Mouse (Mus musculus): Measurements from ENCODE around the gene Fam78a.

The Fam78a gene

DNA sequence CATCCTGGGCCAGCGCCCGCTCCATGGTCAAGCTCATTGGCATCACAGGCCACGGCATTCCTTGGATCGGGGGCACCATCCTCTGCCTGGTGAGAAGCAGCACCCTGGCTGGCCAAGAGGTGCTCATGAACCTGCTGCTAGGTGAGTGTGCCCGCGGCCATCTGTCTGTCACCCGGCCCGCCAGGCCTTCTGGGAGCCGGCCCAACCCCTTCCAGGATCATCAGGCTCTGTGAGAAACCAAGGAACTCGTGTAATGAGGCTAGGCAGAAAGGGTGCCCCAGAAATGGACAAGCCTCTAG lies 11.4 kb upstream of the Fam78a start:
- no peak for DNase-seq (ENCODE audit: low spot score in 2 of 2)

DNA sequence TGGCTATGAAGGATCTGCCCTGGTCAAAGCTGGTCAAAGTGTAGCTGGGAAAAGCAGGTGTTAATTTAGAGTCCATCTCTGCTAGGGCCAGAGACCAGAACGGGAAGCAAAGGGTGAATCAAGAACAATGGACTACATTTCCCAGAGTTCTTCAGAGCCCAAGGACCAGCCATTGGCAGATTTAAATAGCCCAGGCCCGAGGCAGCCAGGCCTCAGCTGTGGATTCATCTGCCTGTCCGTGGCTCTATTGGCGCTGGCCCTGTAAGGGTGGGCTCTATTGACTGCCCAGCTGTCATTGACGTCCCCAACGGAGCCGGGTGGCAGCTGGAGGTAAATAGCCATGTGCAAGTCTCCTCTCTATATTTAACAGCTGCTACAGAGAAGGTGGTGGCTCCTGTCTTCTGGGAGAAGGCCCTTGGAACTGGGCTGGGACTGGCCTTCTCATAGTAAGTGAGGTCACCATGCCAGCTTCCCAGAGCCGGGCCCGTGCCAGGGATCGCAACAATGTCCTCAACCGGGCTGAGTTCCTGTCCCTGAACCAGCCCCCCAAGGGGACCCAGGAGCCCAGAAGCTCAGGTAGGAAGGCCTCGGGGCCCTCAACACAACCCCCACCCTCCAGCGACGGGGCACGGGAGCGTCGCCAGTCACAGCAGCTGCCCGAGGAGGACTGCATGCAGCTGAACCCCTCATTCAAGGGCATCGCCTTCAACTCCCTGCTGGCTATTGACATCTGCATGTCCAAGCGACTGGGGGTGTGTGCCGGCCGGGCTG lies 10.9 kb upstream of the Fam78a start, which contains the start of gene Plpp7:
Gene Plpp7, plus strand, starts transcription at position 178 of the 771 bp plus-strand sequence.
- DNase-seq (ENCODE audit: low spot score in 2 of 2) = no peak

DNA sequence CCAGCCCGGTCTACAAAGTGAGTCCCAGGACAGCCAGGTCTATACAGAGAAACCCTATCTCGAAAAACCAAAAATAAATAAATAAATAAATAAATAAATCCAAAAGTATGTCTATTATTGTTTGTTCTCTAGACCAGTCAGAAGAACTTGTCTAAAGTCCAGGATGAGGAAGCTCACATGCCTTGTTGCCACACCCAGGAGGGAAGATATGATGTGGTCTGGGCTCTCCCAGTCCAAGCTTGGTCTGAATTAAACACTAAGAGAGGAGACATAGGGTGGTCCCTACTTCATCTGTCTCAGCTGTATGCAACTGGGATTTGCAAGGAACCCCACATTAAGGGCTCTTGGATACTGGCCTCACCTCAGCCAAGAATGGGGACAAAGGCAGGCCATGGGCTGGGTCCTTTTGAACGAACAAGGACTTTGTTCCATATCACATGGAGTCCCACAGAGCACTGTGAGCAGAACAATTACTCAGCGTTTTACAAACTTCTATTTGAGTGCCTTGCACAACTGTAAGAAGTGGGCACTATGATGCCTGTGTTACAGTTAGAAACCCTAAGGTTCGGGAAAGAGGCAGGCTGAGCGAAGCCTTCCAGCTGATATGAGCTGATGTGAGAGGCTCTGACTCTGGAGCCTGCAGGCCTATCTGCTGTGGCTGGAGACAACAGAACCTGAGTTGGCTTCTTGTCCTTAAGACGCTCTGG lies 9.5 kb upstream of the Fam78a start:
- DNase-seq (ENCODE audit: low spot score in 2 of 2) = no peak

DNA sequence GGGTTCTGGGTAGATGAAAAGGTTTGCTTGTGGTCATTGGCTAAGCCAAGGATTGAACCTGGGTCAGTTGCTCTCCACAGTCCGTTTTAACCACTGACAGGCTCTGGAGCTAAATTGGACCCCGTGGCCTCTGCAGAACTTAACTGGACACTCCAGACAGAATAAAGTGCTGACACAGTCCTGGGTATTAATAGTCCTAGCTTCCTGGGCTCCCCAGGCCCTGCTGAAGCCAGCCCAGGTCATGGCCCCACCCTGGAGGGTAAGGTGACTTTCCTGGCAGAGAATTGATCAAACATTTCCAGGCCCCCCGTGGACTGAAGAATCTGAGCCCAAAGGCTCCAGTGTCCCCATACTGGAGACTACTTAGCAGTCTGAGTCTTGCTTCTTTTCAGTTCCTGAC lies 7.3 kb upstream of the Fam78a start:
- no peak for DNase-seq (ENCODE audit: low spot score in 2 of 2)

DNA sequence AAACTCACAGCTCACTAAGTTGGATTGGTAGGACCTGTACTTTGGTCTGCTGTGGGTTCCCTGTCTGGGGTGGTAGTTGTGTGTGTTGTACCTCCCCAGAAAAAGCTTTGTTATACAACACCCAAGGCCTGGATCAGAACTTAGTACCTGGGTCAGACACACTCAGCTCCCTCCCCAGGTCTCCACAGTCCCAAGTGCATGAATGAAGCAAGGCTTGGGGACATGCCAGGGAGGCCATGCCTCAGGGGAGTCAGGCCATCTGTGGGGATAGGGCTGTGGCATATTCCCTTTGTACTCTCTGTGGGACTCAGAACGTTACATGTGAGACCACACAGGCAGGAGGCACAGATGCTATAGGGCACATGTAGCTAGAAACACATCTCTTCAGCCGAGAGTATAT lies 5.5 kb upstream of the Fam78a start:
- DNase-seq (ENCODE audit: low spot score in 2 of 2) = no peak

DNA sequence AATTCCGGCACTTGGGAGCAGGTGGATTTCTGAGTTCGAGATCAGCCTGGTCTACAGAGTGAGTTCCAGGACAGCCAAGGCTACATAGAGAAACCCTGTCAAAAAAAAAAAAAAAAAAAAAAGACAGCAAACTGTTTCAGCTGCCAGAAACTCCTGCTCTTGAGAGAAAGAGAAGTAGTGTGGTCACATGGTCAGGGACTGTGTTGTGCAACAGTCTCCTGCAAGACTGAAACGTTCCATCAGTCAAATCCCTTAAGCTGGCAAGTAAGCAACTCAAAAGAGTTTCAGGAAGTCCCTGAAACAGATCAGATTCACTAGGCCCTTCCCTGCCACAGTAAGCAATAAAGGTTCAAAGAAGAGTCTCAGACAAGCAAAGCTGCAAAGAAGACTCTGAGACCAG lies 4.9 kb upstream of the Fam78a start:
- DNase-seq (ENCODE audit: low spot score in 2 of 2) = no peak

DNA sequence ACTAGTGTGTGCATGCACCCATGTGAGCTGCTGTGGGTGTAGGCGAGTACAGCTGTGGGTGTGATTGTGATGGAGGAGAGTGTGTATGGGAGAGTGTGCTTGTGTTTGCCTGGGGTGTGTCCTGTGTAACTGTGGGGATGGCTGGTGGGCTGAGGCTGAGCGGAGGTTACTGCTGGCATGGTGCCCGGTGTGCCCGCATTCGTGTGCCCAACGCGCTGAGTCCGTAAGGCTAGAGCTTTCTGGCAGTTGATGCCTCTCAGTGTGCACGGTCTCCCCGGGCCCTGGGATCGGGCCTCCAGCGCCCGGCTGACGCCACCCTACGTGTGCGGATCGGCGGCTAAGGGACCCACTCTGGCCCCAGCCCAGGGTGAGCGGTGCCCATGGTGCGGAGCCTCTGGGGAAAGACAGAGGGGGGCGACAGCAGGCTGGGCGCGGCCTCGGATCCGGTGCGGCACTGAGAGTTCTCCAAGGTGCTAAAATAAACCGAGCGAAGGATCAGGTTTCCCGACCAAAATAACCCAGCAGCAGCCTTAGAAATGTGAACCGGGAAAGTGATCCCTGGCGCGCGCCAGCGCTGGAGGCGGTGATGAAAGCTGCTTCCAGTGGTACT lies 3.8 kb upstream of the Fam78a start:
- no peak for DNase-seq (ENCODE audit: low spot score in 2 of 2)

DNA sequence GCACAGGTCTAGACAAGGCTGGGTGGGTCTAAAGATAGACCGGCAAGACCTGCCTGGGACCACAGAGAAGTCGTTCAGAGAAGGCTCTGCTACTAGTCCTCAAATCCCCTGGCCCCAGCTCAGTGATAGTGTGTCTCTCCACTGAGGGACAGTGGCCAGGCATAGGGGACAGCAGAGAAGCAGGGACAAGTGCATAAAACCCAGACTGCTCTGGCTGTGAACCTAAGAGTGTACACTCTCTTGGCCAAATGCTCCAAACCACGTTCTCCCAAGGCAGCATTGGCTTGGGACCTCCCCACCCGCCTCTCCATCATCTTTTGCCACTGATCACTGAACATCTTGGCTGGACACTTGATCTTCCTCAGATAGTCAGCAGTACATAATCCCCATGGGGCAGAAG lies 2.9 kb upstream of the Fam78a start:
- no peak for DNase-seq (ENCODE audit: low spot score in 2 of 2)

DNA sequence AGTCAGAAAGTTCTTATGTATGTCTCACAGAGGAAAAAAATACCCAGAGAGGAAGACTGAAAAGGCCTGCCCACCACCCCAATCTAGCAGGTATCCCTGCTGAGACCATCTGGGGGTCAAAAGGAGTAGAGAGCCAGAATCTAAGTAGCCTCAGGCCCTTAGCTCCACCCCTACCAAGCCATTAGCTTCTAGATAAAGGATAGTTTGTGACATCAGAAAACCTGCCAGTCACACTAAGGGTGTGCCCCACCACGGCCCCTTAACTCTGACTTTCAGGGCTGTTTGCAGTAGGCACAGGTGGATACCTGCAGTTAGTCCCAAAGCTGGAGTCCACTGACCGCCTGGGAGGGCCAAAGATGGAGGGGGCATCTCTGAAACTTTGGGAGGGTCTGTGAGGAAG lies 574 bp upstream of the Fam78a start:
- DNase-seq (ENCODE audit: low spot score in 2 of 2) = no peak

DNA sequence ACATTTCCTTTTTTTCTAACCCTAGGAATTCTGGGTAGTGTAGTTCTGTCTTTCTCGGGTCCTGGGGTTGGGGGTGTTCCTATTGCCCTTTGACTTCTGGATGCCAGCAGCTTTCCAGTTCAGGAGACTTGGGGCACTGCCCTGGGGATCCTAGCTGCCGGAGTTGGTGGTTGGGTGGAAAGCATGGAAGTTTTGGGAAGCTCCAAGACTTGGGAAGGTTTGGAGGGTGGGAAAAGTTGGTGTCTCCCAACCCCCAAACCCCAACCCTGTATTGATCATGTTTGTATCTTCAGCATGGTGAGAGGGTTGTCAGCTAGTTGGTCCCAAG lies 179 bp upstream of the Fam78a start:
- no peak for DNase-seq (ENCODE audit: low spot score in 2 of 2)

DNA sequence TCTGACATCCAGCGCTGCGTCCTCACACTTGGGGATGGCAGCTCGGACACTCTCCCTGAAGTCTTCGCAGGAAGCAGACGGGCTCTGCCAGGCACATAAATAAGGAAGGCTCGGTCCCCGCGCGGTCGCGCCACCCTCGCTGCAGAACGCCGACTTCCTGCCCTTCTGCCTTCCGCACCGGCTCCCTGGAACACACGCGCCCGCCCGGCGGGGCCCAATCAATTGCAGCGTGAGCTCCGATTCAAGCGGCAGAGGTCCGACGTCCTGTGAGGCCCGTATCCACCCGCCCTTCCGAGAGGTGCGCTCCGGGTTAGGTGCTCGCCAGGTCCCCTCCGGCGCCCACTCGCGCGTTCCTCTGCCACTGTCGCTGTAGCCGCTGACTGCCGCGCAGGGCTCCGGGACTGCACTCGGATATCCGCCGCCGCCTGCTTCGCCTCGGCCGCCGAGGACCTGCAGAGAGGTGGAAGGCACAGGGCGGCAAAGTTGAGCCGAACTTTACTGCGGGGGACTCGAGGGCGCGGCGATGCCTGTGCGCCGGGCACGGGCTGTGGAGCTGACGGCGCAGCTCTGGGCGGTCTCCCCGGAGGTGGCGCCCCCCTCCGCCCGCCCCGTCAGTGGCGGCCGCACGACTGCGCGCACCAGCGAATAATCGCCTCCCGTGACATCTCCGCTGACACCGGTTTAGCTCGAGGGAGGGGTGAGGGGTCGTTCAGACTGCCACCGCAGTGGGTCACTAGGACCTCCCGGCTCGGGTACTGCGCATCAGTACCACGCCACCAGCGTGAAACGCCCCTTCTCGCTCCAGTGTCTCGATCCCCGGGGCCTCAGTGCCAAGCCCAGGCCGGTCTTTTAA lies 1.3 kb downstream of the Fam78a start:
- peak; percentile 44 to 63 for DNase-seq (ENCODE audit: low spot score in 2 of 2)

DNA sequence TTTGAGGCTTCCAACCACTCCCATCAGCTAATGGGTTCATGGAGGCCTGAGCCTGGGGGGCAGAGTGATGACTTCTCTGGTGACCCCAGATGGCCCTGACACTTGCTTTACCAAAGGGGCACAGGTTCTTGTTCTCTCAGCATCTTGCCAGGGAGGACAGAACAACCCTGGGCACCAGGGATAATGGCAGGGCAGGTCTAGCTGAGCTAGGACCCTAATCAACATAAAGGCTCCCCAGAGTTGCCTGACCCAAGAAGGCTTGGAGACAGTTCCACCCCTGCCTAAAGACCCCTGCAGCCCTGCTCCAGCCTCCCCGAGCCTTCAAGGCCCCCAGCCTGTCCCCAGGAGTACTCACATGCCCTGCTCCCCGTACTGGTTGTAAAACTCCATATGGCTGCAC lies 2.4 kb downstream of the Fam78a start:
- no peak for DNase-seq (ENCODE audit: low spot score in 2 of 2)

DNA sequence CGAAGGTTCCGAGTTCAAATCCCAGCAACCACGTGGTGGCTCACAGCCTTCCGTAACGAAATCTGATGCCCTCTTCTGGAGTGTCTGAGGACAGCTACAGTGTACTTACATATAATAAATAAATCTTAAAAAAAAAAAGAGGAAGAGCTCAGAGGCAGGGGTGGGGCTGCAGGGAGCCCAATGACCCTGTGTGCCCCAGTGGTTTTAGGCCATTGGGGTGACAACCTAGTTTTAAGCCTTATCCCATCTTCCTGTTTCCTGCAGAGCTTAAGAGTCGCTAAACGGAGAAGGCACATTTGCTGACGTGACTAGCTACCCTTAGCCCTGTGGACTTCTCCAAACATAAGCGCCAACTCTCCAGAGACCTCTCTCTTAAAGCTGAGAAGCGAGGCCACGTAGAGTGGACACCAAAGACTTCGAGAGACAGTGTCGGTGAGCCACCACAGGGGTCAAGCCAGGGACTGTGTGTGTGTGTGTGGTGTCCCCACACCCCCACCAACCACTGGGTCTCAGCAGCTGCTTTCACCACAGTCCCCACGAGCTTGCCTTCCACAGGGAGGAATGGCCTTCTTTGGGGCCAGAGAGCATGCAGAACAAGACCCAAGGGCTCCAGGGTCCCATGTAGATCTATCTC lies 3.2 kb downstream of the Fam78a start:
- DNase-seq (ENCODE audit: low spot score in 2 of 2) = no peak

DNA sequence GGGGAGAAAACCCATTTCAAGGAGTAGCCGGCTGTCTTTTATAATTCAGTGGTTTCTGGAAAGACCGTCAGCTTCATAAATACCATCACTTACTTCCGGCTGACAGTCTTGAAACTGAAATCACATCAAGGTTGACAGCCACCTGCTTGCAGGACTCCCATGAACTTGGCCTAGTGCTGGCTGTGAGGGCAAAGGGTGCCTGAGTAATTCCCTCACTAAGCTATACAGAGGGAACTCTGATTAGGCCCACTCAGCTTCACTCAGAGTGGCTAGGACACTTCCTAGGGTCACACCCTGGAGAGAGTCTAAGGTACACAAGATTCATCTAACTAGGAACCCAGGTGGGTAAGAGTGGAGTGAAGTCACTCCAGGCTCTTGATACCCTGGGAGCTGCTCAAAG lies 4.0 kb downstream of the Fam78a start:
- no peak for DNase-seq (ENCODE audit: low spot score in 2 of 2)

DNA sequence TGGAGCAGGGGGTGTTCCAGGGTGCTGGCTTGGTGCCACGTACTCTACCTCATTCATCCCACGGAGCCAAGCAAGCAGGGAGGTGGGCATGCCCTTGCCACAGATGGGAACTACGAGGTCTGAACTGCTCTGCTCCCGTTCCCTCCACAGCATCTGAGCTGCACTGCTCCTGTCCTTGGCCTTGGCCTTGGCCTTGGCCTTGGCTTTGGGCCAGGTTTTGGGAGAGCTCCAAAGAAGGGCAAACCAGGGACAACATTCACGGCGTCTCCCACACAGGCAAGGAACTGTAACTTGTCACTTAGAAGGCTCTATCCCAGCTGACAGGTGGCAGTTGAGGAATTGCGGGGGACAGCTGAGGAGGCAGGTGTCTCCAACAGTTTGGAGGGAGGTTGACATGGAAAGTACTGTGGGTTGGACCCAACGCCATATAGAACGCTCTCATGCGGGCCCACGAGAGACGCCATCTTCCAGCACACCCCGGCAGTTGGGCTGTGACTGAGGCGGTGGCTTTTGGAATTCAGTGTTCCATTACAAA lies 5.4 kb downstream of the Fam78a start:
- no peak for DNase-seq (ENCODE audit: low spot score in 2 of 2)

DNA sequence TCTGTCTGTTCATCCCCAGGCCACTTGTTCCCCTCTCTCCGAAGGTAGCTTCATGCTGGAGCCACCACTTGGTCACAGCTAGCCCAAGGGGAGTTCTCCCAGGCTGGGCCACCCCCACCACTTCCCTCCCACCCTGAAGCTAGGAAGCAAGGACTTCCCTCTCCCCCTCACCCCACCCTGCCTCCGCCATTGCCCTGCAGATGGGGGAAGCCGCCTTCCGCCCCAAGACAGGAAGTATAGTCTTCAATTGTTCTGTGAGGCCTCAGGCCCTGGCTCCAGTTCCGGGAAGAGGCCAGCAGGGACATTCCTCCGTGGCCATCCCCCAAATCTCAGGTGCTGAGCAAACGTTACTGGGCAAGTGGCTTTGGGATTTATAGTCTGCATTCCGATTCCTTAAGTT lies 6.1 kb downstream of the Fam78a start:
- peak in 1 of 2 experiments; percentile 44 for DNase-seq (ENCODE audit: low spot score in 2 of 2)

DNA sequence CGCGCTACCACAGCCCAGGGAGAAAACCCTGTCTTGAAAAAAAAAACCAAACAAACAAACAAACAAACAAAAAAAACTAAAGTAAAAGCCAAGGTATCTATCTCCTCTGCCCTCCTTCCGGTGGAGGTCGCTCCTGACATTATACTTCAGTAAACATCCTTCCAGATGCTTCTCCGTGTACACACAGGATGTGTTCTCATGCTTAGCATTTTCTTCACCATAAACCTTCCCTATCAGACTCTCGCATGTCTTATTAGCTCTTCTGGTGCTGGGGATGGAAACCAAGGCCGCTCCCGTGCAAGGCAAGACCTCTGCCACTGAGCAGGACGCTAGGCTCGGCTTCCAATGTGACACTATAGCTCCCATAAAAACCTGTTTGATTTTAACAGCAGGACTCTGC lies 6.9 kb downstream of the Fam78a start:
- no peak for DNase-seq (ENCODE audit: low spot score in 2 of 2)

DNA sequence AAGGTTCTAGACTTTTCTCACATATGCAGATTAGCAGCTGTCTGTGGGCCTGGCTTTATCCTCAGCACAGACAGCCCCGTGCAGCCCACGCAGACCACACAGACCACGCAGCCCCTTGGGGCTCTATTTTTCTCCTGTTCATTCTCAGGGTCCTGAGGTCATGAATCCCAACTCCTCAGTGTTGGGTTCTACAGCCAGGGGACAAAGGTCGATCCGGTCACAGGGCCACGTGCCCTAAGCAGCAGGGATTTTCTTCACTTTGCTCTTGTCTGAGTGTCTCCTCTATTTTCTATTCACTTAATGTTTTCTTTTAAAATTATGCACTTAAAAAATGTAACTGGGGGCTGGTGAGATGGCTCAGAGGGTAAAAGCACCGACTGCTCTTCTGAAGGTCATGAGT lies 9.3 kb downstream of the Fam78a start:
- DNase-seq (ENCODE audit: low spot score in 2 of 2) = no peak

DNA sequence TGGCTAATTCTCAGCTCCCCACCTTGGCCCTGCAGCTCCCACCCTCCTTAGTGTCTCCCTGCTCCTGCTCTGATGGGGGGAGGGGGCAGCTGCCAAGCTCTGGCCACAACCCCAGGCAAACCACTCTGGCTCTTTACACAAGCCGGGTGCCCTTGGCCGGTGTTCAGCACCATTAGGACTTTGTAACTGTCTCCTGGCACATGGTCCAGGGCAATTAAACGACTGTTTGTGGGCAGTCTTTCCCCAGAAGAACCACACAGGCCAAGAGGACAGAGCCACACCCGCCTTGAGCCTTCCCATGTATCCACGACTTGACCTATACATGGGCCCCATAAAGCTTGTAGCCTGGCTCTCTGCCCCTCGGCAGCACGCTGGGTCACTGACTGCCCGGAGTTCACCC lies 10.3 kb downstream of the Fam78a start:
- DNase-seq (ENCODE audit: low spot score in 2 of 2) = no peak

DNA sequence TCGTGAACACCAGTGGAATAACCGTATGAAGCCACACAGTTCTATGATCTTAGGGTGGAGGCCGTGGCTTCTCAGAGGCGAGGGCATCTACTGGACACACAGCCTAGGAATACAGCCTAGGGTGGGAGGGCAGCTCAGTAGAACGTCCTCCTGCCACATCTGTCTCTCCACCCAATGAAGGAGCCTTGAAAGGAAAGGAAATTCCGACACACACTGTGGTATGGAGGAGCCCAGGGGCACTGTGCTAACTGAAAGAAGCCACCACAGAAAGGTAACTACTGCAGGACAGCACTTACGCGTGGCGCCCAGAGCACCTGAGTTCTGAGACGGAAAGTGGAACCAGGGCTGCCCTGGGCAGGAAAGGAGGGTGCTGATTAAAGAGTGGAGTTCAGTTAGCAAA lies 13.9 kb downstream of the Fam78a start:
- no peak for DNase-seq (ENCODE audit: low spot score in 2 of 2)

DNA sequence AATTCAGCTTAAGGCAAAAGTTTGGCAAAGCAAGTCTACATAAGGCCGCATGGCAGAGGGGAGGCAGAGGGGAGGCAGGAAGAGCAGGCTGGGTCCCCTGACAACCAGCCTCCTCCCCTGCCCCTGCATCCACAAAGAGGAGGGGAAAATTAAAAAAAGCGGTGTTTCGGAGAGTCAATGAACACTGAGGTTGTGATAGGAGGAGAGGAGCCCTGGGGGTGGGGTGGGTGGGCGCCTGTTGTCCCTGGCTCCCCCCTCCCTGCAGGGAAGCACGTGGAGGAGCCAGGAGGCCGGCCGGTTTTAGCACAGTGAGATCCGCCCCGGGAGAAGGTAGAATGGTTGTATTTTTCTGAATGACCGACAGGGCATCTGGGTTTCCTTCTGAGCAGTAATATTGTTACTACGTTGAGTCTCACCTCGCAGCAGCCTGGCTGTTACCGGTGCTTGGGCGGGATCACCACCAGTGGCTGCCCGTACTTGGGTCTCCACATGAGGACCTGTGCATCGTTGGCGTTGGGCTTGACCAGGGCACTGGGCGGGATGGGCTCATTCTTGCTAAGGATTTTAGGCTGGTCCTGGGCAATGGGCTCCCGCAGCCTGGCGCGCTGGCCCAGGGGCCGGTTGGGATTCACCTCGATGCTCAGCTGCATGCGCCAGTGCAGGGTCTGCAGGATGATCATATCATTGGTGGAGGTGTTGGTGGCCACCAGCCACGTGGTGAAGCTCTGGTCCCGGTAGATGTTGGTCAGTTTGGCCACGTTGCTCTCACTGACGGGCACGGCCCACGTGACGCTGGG lies 15.6 kb downstream of the Fam78a start:
- DNase-seq (ENCODE audit: low spot score in 2 of 2) = no peak
